Mouse (Mus musculus) neural tube, embryonic 13.5 days (tissue): ENCODE data around the gene Ube2c. TPM values are rescaled to one million over a fixed set of nuclear protein-coding genes. Genes with fewer than 3 reads are reported as not detected.

ENCODE experiments used
- ATAC-seq: fragments of 200-750 bp; cut with Nextera tagmentation; 2 replicates; pipeline ENCODE4 v1.8.0; 2017; ENCODE audit warnings: low read depth, mild to moderate bottlenecking, moderate TSS enrichment, moderate library complexity
- H3K27ac ChIP-seq: fragments of 300-500 bp; sonication (generic); replicated peaks from 2 replicates; pipeline ENCODE4 v1.5.1; 2015; ENCODE audit warnings: moderate library complexity, mild to moderate bottlenecking, inconsistent platforms
- H3K27me3 ChIP-seq: fragments of 300-500 bp; sonication (generic); 2 replicates; pipeline ENCODE4 v1.6.1; 2015; ENCODE audit warnings: mild to moderate bottlenecking, inconsistent platforms
- H3K36me3 ChIP-seq: fragments of 300-500 bp; sonication (generic); 2 replicates; pipeline ENCODE4 v1.6.1; 2015; ENCODE audit warnings: mild to moderate bottlenecking, inconsistent platforms
- H3K4me1 ChIP-seq: fragments of 300-500 bp; sonication (generic); replicated peaks from 2 replicates; pipeline ENCODE4 v1.6.1; 2015; ENCODE audit warnings: inconsistent platforms
- H3K4me2 ChIP-seq: fragments of 300-500 bp; sonication (generic); 2 replicates; pipeline ENCODE4 v1.6.1; 2015; ENCODE audit warnings: inconsistent platforms, mild to moderate bottlenecking, moderate library complexity
- H3K4me3 ChIP-seq: fragments of 300-500 bp; sonication (generic); 2 replicates; pipeline ENCODE4 v1.5.1; 2015; ENCODE audit warnings: mild to moderate bottlenecking, inconsistent platforms
- H3K9ac ChIP-seq: fragments of 300-500 bp; sonication (generic); 2 replicates; pipeline ENCODE4 v1.6.1; 2015; ENCODE audit warnings: moderate library complexity, mild to moderate bottlenecking, inconsistent platforms
- H3K9me3 ChIP-seq: fragments of 300-500 bp; sonication (generic); 2 replicates; pipeline ENCODE4 v1.6.1; 2016; ENCODE audit warnings: inconsistent platforms
- WGBS: fragments of 180-500 bp; shearing (Covaris S2); methylation state at CpG from one replicate; pipeline ENCODE4 v1.1.7; 2015; 5-methylcytosine and 5-hydroxymethylcytosine counted together
- polyA plus RNA-seq: library from polyadenylated mRNA; unstranded; fragments of >200 nt; fragmentation: Nextera tagmentation; extraction: Ambion mirVana; gene quantifications from 2 replicates; pipeline ENCODE4 v1.2.1, GENCODE M21; 2015

Ube2c gene
- polyA plus RNA-seq, 1 experiment from 2014 or later = 80.8 TPM

DNA sequence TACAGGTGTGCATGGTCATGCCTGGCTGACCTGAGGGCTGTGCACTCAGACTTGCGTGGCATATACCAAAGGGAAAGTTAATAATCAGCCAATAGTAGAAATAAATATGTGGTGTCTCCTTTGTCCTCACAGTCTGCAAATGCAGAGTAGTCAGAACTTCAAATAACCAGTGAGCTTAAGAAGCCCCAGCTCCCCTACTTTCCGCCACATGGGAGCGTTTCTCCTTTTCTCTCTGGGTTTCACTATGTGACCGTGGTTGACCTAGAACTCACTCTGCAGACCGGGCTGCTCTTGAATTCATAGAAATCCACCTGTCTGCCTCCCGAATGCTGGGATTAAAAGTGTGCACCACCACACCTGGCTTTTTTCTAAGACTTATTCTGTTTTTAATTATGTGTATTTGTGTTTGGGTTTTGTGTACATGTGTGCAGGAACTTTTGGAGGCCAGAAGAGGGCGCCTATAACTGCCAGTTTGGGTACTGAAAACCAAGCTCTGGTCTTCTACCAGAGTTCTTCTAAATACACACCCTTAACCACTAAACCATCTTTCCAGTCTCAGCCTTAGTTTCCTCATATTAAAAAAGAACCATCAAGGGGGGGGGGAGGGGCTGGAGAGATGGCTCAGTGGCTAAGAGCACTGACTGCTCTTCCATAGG lies 14.4 kb downstream of the Ube2c start:
- Histone ChIP-seq H3K4me2 (no peak overlapping the region), H3K36me3 (no peaks in the 10 kb centered on the region), H3K4me1 (peaks cover 28% of the 10 kb centered on the region), H3K27ac (no peak overlapping the region), H3K27me3 (no peaks in the 10 kb centered on the region), H3K9me3 (no peaks in the 10 kb centered on the region), H3K4me3 (no peak overlapping the region), H3K9ac (no peak overlapping the region)
- 77% methylated on average over 7 of the region's 7 CpGs for WGBS
- ATAC-seq = no peak

DNA sequence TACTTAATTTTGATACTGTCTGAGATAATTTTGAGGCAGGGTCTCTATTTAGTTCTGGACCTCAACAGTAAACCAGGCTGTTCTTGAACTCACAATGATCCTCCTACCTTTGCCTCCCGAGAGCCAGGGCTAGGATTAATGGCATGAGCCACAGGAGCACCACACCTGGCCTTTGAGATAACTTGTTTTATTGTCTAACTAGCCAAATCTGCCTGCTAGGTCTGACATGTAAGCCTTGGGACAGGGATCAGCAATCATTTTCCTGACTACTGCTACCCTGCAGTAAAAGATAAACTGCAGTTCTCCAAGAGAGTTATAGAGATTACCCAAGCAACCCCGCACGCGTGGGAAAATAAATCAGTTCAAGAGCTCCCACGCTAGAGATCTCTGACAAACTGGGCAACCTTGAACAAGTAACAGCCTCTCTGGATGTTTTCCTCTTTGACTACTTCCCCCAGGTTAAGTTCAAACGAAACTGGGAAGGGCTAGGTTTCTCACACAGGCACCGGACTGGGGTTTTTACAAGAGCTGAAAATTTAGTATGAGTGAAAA lies 15.2 kb downstream of the Ube2c start:
- Histone ChIP-seq H3K9ac (peak overlapping the region; percentile 82), H3K36me3 (peaks cover 5% of the 10 kb centered on the region; the same call in 1 of the 2 replicates), H3K4me1 (peaks cover 28% of the 10 kb centered on the region), H3K9me3 (no peaks in the 10 kb centered on the region), H3K27ac (peak overlapping the region; percentile 70; the same call in 1 of the 2 replicates), H3K4me3 (peak overlapping the region; percentile 67), H3K27me3 (no peaks in the 10 kb centered on the region), H3K4me2 (peak overlapping the region; percentile 91)
- WGBS = 11% methylated on average over 7 of the region's 7 CpGs
- no peak for ATAC-seq

DNA sequence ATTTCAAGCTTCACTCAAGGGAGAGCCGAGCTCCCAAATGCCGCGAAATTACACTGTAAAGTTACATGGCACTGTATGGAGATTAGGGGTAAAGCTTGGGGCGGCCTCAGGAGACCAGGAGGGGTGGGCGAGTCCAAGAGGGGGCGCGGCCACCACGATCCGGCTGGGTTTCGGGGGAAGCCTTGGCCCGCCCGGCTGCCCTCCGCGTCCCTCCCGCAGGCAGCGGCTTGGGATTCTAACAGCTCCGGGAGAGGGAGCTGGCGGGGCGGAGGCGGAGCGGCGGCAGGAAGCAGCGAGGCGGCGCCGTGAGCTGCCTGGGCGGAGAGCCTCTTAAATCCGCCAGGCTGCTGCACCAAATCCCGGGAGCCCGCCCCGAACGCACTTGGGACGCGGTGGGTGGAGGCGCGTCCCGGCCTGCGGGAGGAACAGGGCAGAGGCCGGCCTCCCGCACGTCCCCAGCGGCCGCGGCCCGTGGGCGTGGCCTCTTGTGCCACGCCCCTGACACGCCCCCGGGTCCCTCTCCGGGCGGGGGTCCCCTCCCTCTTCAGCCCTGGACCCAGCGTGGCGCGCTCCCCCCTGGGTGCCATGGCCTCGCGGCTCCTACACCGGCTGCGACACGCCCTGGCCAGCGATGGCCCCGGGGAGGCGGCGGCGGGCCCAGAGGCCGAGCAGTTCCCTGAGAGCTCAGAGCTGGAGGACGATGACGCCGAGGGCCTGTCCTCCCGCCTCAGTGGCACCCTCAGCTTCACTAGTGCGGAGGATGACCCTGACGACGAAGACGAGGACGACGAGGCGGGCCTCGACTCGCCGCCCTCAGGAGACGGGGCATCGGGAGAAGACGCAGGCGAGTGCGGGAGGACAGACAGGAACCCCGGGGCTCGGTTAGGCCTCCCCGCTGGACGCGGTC lies 16.0 kb downstream of the Ube2c start, which contains the start of gene Snx21:
Gene Snx21, plus strand, starts transcription at position 343 of the 907 bp plus-strand sequence.
- Histone ChIP-seq H3K4me3 (peak within 1 kb of the TSS; percentile 67), H3K27me3 (no peaks in the 10 kb centered on the region), H3K36me3 (peaks cover 12% of the 10 kb centered on the region), H3K4me2 (peak within 1 kb of the TSS; percentile 91), H3K4me1 (peaks cover 28% of the 10 kb centered on the region), H3K9me3 (no peaks in the 10 kb centered on the region), H3K27ac (peak within 1 kb of the TSS; percentile 70), H3K9ac (peak within 1 kb of the TSS; percentile 82)
- peak; percentile 91 for ATAC-seq
- WGBS = under 1% methylated on average over 83 of the region's 89 CpGs

DNA sequence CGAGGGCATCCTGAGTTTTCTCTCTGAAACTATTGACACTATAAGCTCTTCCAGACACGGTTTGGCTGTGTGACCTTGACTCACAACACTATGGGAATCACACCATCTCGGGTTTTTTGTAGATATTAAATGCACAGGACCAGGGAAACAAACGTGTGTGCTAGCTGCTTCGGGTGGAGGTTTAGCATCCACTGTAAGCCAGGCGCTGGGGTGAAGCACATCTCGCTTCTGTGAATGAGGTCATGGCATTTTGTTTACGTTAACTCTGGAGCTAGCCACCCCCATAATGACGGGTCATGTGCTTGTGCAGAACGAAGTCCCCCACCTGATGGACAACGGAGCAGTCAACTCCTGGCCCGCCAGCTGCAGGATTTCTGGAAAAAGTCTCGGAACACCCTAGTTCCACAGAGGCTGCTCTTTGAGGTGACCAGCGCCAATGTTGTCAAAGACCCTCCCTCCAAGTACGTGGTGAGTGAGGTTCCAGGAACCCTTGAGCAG lies 16.7 kb downstream of the Ube2c start:
- 8% methylated on average over 15 of the region's 15 CpGs for WGBS
- H3K27me3 ChIP-seq = no peaks in the 10 kb centered on the region
- H3K4me3 ChIP-seq = peak overlapping the region; percentile 67
- ATAC-seq = peak; percentile 46; the same call in 1 of the 2 replicates
- peak overlapping the region; percentile 91 for H3K4me2 ChIP-seq
- peak overlapping the region; percentile 70 for H3K27ac ChIP-seq
- no peaks in the 10 kb centered on the region for H3K9me3 ChIP-seq
- H3K36me3 ChIP-seq = peaks cover 18% of the 10 kb centered on the region
- H3K4me1 ChIP-seq = peaks cover 28% of the 10 kb centered on the region
- H3K9ac ChIP-seq = peak overlapping the region; percentile 82

DNA sequence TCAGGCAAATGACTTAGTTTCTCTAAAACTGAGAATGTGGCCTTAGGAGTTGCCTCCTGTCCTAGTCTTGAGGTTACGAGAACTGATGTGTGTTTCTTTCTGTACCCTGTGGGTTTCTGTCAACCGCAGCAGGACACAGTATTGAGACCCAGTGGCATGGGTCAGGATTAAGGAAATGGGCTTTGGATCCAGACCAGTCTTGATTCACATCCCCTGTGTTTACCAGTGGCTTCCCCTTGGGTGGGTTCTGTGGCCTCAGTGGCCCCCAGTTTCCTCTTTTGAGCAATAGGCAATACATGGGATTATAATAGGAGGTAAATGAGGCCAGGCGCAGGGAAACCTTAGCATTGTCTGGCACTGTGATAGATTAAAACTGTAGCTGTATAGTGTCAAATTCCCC lies 17.3 kb downstream of the Ube2c start:
- no peaks in the 10 kb centered on the region for H3K9me3 ChIP-seq
- peak overlapping the region; percentile 67 for H3K4me3 ChIP-seq
- no peak for ATAC-seq
- no peak overlapping the region for H3K27ac ChIP-seq
- H3K9ac ChIP-seq = peak overlapping the region; percentile 45; the same call in 1 of the 2 replicates
- no peaks in the 10 kb centered on the region for H3K27me3 ChIP-seq
- H3K4me1 ChIP-seq = peaks cover 28% of the 10 kb centered on the region
- H3K4me2 ChIP-seq = peak overlapping the region; percentile 91
- H3K36me3 ChIP-seq = peaks cover 24% of the 10 kb centered on the region
- WGBS = 88% methylated on average over 3 of the region's 3 CpGs

DNA sequence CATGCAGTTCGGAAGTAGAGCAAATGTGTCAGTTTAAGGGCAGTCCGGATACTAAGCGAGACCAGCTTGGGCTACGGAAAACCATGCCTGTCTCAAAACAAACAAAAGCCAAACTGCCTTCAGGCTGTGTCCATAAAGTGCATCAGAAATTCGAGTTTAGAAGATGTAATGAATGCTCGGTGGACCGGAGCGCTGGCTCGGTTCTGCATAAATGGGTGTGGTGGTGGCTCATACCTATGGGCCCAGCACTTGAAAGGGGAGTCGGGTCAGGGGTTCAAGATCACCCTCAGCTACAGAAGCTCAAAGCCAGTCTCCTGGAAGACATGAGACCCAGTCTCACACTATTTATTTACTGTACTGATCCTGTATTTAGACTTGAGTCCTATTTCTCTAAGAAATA lies 18.1 kb downstream of the Ube2c start:
- 0 out of 2 replicates have a peak overlapping the region, but pooled peaks have one; percentile 91 for H3K4me2 ChIP-seq
- WGBS = 83% methylated on average over 10 of the region's 10 CpGs
- no peak for ATAC-seq

DNA sequence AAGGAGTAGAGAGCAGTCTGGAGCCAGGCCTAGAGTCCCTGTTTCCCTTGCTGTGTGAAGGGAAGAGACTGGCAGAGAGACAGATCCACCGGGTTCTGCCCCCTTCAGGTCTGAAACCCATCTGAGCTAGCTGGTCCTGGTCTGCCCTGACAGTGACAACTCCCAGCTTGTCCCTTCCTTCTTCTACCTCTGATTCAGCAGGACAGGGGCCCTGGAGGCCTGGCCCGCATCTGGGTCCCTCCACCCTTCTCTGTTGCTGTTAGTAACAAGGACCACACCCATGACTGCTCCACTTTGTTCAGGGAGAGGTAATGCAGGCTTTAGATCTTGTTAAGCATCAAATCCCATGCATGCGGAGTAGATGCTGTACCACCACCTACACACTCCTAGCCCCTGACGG lies 18.7 kb downstream of the Ube2c start:
- peaks cover 28% of the 10 kb centered on the region for H3K4me1 ChIP-seq
- H3K9me3 ChIP-seq = no peaks in the 10 kb centered on the region
- H3K9ac ChIP-seq = no peak overlapping the region
- no peak for ATAC-seq
- no peak overlapping the region for H3K27ac ChIP-seq
- H3K36me3 ChIP-seq = peaks cover 38% of the 10 kb centered on the region
- WGBS = 92% methylated on average over 4 of the region's 4 CpGs
- no peaks in the 10 kb centered on the region for H3K27me3 ChIP-seq
- H3K4me2 ChIP-seq = no peak overlapping the region
- H3K4me3 ChIP-seq = no peak overlapping the region

More for the DNA sequence above, 18.1 kb downstream of the Ube2c start:
- no peak overlapping the region for H3K4me3 ChIP-seq
- H3K9ac ChIP-seq = no peak overlapping the region
- no peak overlapping the region for H3K27ac ChIP-seq
- no peaks in the 10 kb centered on the region for H3K27me3 ChIP-seq
- peaks cover 31% of the 10 kb centered on the region for H3K36me3 ChIP-seq
- H3K4me1 ChIP-seq = peaks cover 28% of the 10 kb centered on the region
- H3K9me3 ChIP-seq = no peaks in the 10 kb centered on the region

DNA sequence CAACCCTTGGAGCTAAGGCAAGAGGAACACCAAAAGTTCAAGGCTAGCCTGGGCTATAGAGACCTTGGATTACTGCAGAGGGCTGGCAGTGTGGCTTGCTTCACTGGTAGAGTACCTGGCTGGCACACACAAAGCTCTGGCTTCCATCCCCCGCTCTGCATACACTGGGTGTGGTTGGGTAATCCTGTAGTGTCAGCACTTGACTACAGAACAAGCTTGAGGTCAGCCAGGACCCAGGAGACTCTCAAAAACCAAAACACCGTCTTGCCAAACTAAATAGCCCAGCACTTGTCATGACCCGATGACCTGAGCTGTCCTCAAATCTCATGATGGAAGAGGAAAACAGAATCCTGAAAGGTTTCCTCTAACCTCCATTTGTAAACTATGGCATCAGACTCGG lies 20.8 kb downstream of the Ube2c start:
- Histone ChIP-seq H3K9me3 (no peaks in the 10 kb centered on the region), H3K4me1 (peaks cover 19% of the 10 kb centered on the region), H3K36me3 (peaks cover 55% of the 10 kb centered on the region), H3K4me2 (no peak overlapping the region), H3K9ac (no peak overlapping the region), H3K27me3 (no peaks in the 10 kb centered on the region), H3K27ac (no peak overlapping the region), H3K4me3 (no peak overlapping the region)
- 81% methylated on average over 4 of the region's 4 CpGs for WGBS
- ATAC-seq = no peak

DNA sequence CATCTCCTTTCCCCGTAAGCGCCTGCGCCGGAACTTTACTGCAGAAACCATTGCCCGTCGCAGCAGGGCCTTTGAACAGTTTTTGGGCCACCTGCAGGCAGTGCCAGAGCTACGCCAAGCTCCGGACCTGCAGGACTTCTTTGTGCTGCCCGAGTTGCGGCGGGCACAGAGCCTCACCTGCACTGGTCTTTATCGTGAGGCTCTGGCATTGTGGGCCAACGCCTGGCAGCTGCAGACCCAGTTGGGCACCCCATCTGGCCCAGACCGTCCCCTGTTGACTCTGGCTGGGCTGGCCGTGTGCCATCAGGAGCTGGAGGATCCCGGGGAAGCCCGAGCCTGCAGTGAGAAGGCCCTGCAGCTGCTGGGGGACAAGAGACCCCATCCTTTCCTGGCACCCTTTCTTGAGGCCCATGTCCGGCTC lies 22.2 kb downstream of the Ube2c start:
- no peak overlapping the region for H3K27ac ChIP-seq
- no peaks in the 10 kb centered on the region for H3K9me3 ChIP-seq
- peaks cover 8% of the 10 kb centered on the region for H3K4me1 ChIP-seq
- no peaks in the 10 kb centered on the region for H3K27me3 ChIP-seq
- WGBS = 86% methylated on average over 18 of the region's 18 CpGs
- peaks cover 69% of the 10 kb centered on the region for H3K36me3 ChIP-seq
- no peak overlapping the region for H3K4me3 ChIP-seq
- no peak overlapping the region for H3K4me2 ChIP-seq
- ATAC-seq = no peak
- peak overlapping the region; percentile 22; the same call in 1 of the 2 replicates for H3K9ac ChIP-seq

DNA sequence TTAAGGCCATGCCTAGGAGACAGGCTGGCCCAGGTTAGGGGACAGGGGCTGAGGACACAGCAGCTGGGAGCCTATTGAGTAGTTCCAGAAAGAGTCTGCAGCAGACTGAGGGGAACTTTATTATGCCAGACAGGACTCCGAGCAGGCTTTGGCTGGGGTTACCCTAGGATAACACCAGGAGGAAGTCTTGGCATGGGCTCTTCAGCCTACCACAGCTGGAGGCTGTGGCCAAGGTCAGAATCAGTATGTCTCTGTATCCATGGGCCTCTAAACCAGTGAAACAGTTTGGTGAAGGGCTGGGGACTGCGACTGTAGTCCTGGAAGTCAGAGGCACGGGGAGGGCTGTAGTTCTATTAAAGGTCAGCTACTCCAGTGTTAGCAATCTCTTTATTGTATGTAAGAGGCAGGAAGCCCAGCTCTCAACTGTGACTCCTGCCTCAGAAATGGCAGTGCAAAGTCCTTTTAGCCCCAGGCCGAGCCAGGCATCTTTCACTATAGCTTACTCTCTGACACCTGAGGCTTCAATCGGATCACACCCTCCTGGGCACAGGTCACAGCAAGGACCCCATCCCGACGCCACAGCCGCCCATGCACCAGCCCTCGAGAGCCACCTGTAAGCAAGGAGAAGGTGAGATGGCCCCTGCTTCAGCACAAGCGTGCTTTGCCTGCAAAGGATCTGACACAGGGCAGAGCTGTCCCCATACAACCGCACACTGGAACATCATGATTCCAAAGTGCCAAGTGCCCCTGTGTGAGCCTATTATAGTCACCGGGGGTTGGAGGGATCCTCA lies 22.9 kb downstream of the Ube2c start:
- 97% methylated on average over 12 of the region's 12 CpGs for WGBS
- peak overlapping the region; percentile 22; the same call in 1 of the 2 replicates for H3K9ac ChIP-seq
- ATAC-seq = no peak
- no peak overlapping the region for H3K4me2 ChIP-seq
- no peak overlapping the region for H3K27ac ChIP-seq
- no peaks in the 10 kb centered on the region for H3K9me3 ChIP-seq
- H3K4me1 ChIP-seq = 0 out of 2 replicates have a peak, but pooled peaks cover 3% of the 10 kb centered on the region
- H3K27me3 ChIP-seq = no peaks in the 10 kb centered on the region
- peaks cover 74% of the 10 kb centered on the region for H3K36me3 ChIP-seq
- no peak overlapping the region for H3K4me3 ChIP-seq

DNA sequence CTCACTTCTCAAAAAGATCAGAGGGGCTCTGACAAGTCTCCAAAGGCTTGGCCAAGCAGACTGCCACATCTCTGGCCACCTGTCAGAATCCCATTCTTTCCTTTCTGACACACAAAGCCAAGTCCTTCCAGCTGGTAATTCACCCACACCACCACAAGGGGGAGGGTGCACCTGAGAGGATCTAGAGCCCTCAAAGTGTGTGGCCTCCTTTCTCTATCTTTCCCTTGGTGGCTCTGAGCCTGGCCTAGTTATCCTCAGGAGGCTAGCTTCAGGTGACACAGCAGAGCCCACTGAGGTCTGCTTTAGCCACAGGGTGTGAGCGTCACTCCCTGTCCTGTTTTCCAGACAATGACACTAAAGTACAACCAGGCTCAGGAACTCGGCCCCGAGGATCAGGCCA lies 23.5 kb downstream of the Ube2c start:
- no peak for ATAC-seq
- no peak overlapping the region for H3K27ac ChIP-seq
- no peak overlapping the region for H3K4me2 ChIP-seq
- 83% methylated on average over 3 of the region's 3 CpGs for WGBS
- no peaks in the 10 kb centered on the region for H3K27me3 ChIP-seq
- H3K36me3 ChIP-seq = peaks cover 80% of the 10 kb centered on the region
- H3K9me3 ChIP-seq = no peaks in the 10 kb centered on the region
- H3K4me3 ChIP-seq = no peak overlapping the region
- no peaks in the 10 kb centered on the region for H3K4me1 ChIP-seq
- no peak overlapping the region for H3K9ac ChIP-seq
